Mouse (Mus musculus): ENCODE data around the gene Tlr12.
"Not testable (repeated sequence)": the region's sequence is repeated elsewhere in the genome, so short reads cannot be mapped to it uniquely, and the experiment has no call there.

The Tlr12 gene

DNA sequence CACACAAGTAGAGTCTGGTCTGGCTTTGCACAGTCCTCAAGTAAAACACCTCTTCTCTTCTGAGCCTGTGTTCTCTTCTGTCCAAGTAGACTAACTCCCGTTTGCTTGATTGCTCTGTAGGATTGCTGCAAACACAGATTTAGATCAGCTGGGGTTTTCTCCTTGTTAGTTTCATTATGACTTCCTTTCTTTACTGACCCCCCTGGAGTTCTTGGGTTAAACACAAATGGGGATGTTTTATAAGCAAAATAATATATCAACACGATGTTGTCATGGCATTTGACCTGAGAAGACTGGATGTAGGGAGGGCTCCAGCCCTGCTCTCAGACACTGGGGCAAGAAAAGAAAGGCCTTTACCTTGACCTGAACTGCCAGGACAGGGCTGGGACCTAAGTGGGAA lies 544 bp upstream of the Tlr12 start:
- DNase-seq (ENCODE audit: low read depth): no peak

DNA sequence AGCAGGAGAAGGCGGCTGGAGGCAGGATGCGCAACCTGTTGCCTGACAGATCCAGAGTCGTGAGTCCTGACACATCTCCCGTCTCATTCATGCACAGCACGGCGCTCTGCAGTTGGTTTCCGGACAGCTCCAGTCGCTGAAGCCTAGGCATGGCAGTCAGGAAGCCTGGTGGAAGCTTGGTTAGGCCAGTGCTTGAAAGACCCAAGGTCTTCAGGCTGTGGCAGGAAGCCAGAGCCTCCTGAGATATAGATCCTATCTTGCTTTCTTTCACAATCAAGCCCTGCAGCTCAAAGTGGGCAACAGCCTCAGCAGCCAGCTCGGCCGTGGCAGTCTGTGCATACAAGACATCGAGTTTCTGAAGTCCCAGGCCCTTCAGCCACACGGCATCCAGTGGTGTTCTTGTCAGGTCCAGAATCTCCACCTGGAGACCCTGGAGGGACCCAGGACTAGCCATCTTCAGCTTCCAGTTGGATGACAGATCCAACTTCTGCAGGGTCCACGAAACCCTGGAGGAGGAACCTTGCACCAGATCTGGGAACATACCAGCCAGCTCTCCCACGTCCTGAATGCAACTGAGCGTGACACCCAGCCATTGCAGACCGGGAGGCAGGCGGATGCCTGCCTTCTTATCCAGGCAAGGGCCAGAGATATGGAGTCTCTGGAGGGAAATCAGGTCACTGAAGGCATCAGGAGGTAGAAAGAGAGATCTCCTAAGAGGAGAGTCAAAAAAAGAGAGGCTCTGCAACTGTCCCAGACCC lies 877 bp downstream of the Tlr12 start:
- no peak for DNase-seq (ENCODE audit: low read depth)

DNA sequence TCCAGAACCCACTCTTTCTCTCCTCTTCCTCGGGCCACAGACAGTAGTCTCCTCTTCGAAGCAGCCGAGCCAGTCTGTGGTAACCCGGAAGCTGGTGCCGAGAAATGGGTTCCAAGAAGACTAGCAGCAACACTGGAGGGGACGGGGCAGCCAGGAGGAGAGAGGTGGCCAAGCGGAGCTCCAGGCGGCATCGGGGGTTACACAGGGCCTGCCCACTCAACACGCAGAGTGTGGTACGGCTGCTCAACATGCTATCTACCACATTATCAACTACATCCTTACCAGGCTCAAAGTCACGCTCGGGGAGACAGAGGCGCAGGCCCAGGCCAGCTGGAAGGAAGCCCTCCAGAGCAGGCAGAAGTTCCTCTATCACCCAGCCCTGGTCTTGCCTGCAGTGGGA lies 2.7 kb downstream of the Tlr12 start:
- no peak for DNase-seq (ENCODE audit: low read depth)

DNA sequence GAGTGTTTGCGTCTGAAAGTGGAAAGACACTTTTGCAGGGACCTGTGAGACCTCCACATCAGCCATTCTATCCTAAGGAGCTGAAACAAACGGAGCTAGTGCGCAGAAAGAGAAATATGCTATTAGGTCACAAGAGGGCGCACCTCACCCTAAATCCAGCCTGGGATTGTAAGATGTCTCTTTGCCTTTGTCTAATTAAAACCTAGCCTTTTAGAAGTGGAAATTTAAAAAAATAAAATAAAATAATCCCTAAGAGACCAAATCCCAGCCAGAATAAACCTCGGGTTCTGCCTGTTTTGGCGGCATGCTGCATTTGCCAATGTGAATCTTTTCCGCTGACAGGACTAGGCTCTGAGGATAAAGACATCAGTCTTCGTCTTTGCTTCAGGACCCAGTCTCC lies 5.1 kb downstream of the Tlr12 start:
- DNase-seq (ENCODE audit: low read depth): no peak

DNA sequence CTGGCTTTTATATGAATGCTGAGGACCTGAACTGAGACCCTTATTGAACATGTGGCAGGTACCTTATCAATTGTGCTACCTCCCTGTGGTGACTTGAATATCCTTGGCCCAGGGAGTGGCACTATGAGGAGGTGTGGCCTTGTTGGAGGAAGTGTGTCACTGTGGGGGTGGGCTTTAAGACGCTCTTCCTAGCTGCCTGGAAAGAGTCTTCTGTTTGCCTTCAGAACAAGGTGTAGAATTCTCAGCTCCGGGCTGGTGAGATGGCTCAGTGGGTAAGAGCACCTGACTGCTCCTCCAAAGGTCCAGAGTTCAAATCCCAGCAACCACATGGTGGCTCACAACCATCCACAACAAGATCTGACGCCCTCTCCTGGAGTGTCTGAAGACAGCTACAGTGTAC lies 6.7 kb downstream of the Tlr12 start:
- DNase-seq (ENCODE audit: low read depth): not testable (repeated sequence)

DNA sequence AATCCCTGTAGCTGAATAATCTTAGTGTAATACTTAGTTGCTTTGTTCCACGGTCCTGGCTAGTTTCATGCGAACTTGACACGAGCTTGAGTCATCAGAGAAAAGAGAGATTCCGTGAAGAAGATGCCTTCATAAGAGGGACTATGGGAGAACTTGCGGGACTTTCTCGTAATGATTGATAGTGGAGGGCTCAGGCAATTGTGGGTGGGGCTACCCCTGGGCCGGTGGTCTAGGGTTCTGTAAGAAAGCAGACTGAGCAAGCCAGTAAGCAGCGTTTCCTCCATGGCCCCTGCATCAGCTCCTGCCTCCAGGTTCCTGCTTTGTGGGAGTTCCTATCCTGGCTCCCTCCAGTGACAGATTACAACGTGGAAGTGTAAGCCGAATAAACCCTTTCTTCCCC lies 7.7 kb downstream of the Tlr12 start:
- DNase-seq (ENCODE audit: low read depth): no peak

DNA sequence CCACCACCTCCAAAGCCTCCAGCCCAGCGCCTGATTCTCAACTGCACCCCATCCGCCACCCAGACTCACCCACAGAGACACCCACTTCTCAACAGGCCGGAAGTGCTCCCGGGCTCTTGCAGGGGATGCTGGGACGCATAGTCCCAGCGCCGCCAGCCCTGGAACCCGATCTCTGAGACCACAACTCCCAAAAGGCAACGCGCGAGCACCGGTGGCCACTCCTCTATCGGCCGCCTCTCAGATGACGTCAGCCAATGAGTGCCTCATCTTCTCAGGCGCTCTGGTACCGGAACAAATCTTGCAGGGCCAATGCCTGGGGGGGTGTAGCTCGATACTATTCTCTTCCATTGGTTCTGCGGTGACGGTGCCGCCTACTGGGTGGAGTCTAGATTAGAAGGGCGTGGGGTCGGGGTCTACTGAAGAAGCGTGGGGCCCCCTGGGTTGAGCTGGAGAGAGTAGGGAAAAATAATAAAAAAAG lies 8.5 kb downstream of the Tlr12 start, which contains the start of gene Zscan20:
Gene Zscan20, minus strand, starts transcription at position 174 of the 478 bp plus-strand sequence.
- DNase-seq (ENCODE audit: low read depth): peak; percentile 96

DNA sequence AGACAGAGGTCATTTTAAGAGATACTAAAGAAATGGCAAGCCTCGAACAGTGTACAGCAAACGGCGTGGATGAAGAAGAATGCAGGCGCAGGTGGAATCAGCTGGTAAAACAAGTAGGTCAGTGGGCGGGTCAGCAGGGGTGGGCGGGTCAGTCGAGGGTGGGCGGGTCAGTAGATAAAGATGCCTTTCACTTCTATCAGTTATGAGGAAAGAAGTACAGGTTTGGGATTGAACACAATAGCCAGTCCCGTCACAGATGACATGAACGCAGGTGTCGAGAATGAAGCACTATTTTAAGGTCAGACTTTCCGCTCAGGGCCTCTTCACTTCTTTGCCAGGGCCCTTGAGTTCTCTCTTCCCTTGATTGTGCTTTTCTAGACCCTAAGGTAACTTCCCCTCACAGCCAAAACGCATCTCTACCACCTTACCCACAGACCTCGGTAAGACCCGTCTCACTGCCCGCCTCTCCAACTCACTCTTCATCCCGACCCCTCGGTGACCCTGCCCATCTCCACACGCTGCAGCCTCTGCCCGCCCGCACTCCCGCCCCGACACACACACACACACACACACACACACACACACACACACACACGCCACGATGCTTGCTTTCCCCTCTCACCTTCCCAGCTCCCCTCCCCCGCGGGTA lies 9.0 kb downstream of the Tlr12 start:
- DNase-seq (ENCODE audit: low read depth): no peak

DNA sequence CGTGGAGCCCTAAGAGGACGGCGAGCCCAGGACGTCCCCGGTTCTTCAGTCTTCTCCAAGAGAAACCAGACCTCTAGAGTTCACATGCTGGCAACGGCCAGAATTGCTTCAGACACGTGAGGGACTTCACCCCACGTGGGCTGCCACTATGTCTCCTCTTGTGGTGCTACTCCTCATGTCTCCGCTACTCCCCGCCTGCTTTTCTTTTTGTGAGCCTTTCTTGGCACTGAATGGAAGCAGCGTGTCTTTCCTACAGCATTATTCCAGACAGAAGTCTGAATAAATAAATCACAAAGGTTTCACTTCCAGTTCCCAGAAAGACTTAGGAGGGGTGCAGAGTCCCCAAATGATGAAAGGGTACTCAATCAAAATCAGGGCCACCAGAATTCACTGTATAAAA lies 10.8 kb downstream of the Tlr12 start:
- no peak for DNase-seq (ENCODE audit: low read depth)

DNA sequence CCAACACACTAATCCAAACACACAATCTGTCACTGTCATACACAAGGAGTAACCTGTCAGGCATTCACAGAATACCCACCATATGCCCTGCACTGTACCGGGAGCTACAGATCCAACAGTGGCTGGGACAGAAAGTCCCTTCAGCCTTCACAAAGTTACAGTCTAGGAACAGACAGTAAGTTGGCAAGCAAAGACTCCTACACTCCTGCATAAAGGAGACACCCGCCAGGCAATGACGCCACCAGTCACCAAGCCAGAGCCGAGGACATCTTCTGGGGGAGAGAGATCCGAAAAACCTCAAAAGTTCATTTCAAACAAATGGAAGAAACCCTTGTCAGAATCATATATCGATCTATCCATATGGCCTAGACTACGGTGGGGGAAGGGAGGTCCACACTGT lies 11.8 kb downstream of the Tlr12 start:
- DNase-seq (ENCODE audit: low read depth): no peak

DNA sequence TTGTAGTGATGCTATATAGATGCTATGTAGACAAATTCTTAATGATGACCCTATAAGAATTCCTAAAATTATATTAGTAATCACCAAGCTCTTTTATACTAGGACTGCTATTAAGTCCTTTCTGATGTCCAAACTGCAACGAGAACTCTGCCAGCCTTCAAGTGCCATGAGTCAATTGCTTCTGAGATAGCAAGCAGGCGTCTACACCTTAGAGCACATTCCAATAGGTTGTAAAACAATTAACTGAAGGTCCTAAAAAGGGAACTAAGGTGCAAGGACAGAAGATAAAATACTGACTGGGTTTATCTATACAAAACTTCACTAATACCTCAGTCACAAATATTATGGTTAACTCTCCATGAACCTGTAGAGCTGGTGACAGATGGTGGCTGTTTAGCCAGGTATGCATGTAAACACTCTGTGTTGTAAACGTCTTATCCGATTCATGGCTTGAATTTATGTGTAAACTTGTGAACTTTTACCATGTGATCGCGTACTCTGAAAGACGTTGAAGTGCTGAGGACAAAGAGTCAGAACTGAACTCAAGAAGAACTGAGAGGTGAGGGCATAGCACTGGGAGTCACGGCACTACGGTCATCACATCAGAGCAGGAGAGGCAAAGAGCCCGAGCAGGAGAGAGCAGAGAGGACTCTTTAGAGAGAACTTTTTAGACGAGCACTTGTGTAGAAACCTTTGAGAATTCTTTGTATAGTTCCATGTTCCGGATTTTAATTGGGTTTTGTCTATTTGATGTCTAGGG lies 20.4 kb downstream of the Tlr12 start:
- no peak for DNase-seq (ENCODE audit: low read depth)

DNA sequence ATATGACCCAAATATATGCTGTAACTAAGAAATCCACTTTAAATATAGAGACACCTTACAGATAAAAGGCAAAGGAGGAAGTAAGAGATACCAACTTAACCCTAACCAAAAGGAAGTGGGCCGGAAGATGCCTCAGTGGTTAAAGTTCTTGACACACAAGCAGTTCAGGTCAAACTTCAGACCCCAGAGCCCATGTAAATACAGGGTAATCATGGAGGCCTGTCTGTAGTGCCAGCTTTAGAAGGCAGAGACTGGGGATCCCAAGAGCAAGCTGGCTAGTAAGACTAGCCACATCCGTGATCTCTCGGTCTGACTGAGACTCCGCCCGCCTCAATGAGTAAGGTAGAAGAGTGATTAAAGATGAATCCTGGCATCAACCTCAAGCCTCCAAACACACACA lies 24.4 kb downstream of the Tlr12 start:
- DNase-seq (ENCODE audit: low read depth): no peak

DNA sequence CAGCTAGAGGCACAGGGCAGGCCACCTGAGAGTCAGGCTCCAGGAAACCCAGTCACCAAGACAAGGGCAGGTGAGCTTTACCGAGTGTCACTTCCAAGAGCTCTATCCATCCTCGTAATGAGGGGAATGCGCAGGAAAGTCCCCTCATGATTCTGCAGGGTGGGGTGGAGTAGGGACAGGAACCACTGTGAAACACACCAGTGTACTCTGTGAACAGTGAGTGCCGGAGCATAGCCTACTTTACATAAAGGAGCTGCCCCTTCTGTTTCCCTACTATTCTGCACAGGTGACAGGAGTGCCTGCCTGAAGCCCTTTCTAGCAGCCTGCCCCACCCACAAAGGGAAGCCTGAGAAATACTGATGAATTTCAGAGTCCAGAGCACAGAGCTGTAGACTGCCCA lies 25.1 kb downstream of the Tlr12 start:
- no peak for DNase-seq (ENCODE audit: low read depth)

DNA sequence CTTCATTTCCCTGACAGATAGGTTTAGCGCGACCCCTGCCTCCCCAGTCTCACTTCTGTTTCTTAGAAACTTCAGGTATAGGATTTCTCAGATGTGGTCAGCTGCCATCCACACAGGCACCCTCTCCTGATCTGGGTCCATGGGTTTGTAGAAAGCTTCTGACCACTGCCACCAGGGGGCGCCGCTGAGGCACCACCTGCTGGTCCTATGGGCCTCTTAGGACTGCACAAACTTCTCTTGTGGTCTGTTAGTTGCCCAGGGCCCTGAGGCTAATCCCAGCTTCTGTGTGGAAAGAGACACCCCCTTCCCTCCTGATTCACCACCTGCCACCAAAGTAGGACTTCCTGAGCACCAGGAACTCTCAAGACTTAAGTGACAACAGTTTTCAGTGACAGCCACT lies 39.2 kb downstream of the Tlr12 start:
- DNase-seq (ENCODE audit: low read depth): no peak

DNA sequence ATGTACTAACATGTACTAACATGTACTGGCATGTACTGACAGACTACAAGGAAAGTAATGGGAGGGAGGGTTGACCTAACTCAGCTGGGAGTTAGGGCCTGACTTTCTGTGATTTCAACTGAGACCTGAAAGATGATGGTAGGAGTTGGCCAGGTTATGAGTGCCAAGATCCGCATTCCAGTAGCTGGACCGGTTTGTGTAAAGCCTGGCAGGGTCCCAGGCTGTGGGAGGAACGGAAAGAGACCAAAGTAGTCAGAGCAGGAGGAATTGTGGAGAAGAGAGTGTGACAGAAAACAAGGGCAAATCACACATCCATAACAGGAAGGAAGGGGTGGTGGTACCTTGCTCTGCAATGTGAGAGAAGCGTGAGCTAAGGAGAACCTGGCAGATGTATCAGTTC lies 42.6 kb downstream of the Tlr12 start:
- peak; percentile 21 for DNase-seq (ENCODE audit: low read depth)

Data from fibroblast of lung, adult 2 months (primary cell).